In the genomic region with DNA sequence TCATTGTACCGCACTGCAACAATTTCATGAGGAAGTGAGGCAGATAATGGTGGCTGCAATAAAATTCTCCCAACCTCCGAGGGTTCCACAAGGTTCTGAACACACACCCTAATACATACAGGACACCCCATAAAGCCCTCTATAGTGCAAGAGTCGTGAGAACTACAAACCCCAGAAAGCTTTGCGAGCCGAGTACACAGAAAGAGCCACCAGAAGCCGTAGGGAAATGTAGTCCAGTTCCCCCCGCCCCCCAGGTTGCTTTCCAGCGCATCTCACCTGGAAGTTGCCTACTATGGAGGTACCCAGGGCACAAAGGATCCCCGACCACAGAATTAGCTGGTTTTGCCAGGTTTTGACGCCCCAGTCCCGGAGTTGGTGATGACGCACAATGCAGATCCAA, we compare ENCODE assay signal across 8 mouse cellular contexts. TPM values are rescaled to one million over a fixed set of nuclear protein-coding genes. Genes with fewer than 3 reads are reported as not detected.
DNase-seq lines count a peak whose midpoint lies in the region; ATAC-seq and TF ChIP-seq lines count a peak whose summit lies in the region.

No protein-coding gene starts in this region.

- no peak for TF ChIP-seq POLR2A in kidney, adult 2 months (IDR thresholded peaks at IDR 0.05; ENCODE audit: low read depth, low read length)
- TF ChIP-seq POLR2A in cerebellum, adult 2 months (IDR thresholded peaks at IDR 0.05; ENCODE audit: borderline replicate concordance, insufficient read depth, low read length), result no peak

- 37% methylated on average over 12 of the region's 12 CpGs for WGBS in kidney, adult 2 months
- WGBS in cerebellum, adult 2 months, result 40% methylated on average over 12 of the region's 12 CpGs
- 35% methylated on average over 12 of the region's 12 CpGs for WGBS in heart, embryonic 15.5 days
- 37% methylated on average over 12 of the region's 12 CpGs for WGBS in stomach, embryonic 14.5 days

- H3K36me3 ChIP-seq in kidney, adult 2 months (ENCODE audit: control insufficient read depth, insufficient read depth, low read length), result no peaks in the 10 kb centered on the region
- no peaks in the 10 kb centered on the region for H3K36me3 ChIP-seq in heart, embryonic 15.5 days
- H3K36me3 ChIP-seq in megakaryocyte, embryonic 14.5 days (replicated peaks; ENCODE audit: low read length), result no peaks in the 10 kb centered on the region
- no peaks in the 10 kb centered on the region for H3K36me3 ChIP-seq in stomach, embryonic 14.5 days (ENCODE audit: control insufficient read depth, insufficient read depth, low read length)

- H3K9me3 ChIP-seq in heart, embryonic 15.5 days (replicated peaks), result no peaks in the 10 kb centered on the region
- no peaks in the 10 kb centered on the region for H3K9me3 ChIP-seq in megakaryocyte, embryonic 14.5 days
- H3K9me3 ChIP-seq in stomach, embryonic 14.5 days (ENCODE audit: control insufficient read depth, low read depth, low read length), result no peaks in the 10 kb centered on the region

- intact Hi-C loops in left cerebral cortex, postnatal 25 days (cut with DNase I), result no loop called here

- H3K4me3 ChIP-seq in kidney, adult 2 months (ENCODE audit: insufficient read depth, low read depth, low read length), result peak overlapping the region; percentile 47
- H3K4me3 ChIP-seq in cerebellum, adult 2 months (replicated peaks; ENCODE audit: insufficient read depth, low read depth, low read length), result peak overlapping the region; percentile 54
- peak overlapping the region; percentile 28 for H3K4me3 ChIP-seq in heart, embryonic 15.5 days
- peak overlapping the region; percentile 86 for H3K4me3 ChIP-seq in megakaryocyte, embryonic 14.5 days (replicated peaks)
- peak overlapping the region; percentile 13; the same call in 1 of the 2 replicates for H3K4me3 ChIP-seq in stomach, embryonic 14.5 days (ENCODE audit: low read depth, low read length)

- DNase-seq in kidney, adult 2 months, result peak; percentile 24
- no peak for DNase-seq in kidney, adult 8-10 months
- peak; percentile 54 to 57 for DNase-seq in cerebellum, adult 2 months
- peak; percentile 51 to 72 for DNase-seq in left cerebral cortex, postnatal 25 days (ENCODE audit: low spot score in 2 of 2)
- DNase-seq in ovary, postnatal 36 days (ENCODE audit: low spot score), result no peak

- no peak overlapping the region for H3K27ac ChIP-seq in kidney, adult 2 months (ENCODE audit: insufficient read depth, low read depth, low read length)
- no peak overlapping the region for H3K27ac ChIP-seq in cerebellum, adult 2 months (ENCODE audit: insufficient read depth, low read length)
- no peak overlapping the region for H3K27ac ChIP-seq in heart, embryonic 15.5 days
- H3K27ac ChIP-seq in stomach, embryonic 14.5 days (ENCODE audit: low read length), result 0 out of 2 replicates have a peak overlapping the region, but pooled peaks have one; percentile 69

- no peak for ATAC-seq in heart, embryonic 15.5 days (replicated peaks; ENCODE audit: insufficient number of reproducible peaks, insufficient read depth, low FRiP score, low read depth)
- ATAC-seq in stomach, embryonic 14.5 days (ENCODE audit: insufficient number of reproducible peaks, insufficient read depth, low FRiP score, low read depth), result peak; percentile 56; the same call in 1 of the 2 replicates

- H3K4me1 ChIP-seq in kidney, adult 2 months (ENCODE audit: control insufficient read depth, insufficient read depth, low read length), result no peaks in the 10 kb centered on the region
- no peaks in the 10 kb centered on the region for H3K4me1 ChIP-seq in cerebellum, adult 2 months (ENCODE audit: control insufficient read depth, insufficient read depth, low read length)
- H3K4me1 ChIP-seq in heart, embryonic 15.5 days (replicated peaks), result no peaks in the 10 kb centered on the region
- peaks cover 27% of the 10 kb centered on the region for H3K4me1 ChIP-seq in megakaryocyte, embryonic 14.5 days
- 0 out of 2 replicates have a peak, but pooled peaks cover 7% of the 10 kb centered on the region for H3K4me1 ChIP-seq in stomach, embryonic 14.5 days (ENCODE audit: control insufficient read depth, insufficient read depth, low read length)

- H3K27me3 ChIP-seq in kidney, adult 2 months (replicated peaks; ENCODE audit: control insufficient read depth, insufficient read depth, low read length), result no peaks in the 10 kb centered on the region
- no peaks in the 10 kb centered on the region for H3K27me3 ChIP-seq in cerebellum, adult 2 months (ENCODE audit: control insufficient read depth, insufficient read depth, low read length)
- no peaks in the 10 kb centered on the region for H3K27me3 ChIP-seq in heart, embryonic 15.5 days
- no peaks in the 10 kb centered on the region for H3K27me3 ChIP-seq in megakaryocyte, embryonic 14.5 days (replicated peaks)
- no peaks in the 10 kb centered on the region for H3K27me3 ChIP-seq in stomach, embryonic 14.5 days (ENCODE audit: control insufficient read depth, insufficient read depth, low read length)

- H3K4me2 ChIP-seq in heart, embryonic 15.5 days, result peak overlapping the region; percentile 56
- peak overlapping the region; percentile 32 for H3K4me2 ChIP-seq in stomach, embryonic 14.5 days (replicated peaks; ENCODE audit: low read depth, low read length)

- TF ChIP-seq CTCF in kidney, adult 2 months (conservative IDR thresholded peaks at IDR 0.05; ENCODE audit: insufficient read depth, insufficient read length, low read depth, low read length), result no peak
- TF ChIP-seq CTCF in cerebellum, adult 2 months (IDR thresholded peaks at IDR 0.05; ENCODE audit: borderline replicate concordance, insufficient read depth, low read depth, low read length), result no peak

- no peak overlapping the region for H3K9ac ChIP-seq in heart, embryonic 15.5 days
- H3K9ac ChIP-seq in stomach, embryonic 14.5 days (replicated peaks; ENCODE audit: low read depth, low read length), result no peak overlapping the region

RNA-seq across cellular contexts. Expression of a gene that starts 1.5 kb away (rescaled TPM):
- polyA plus RNA-seq in kidney, adult 2 months (2012; rRNA removed), result 0.57 and 0.59 TPM in 2 replicates
- not detected in 2 replicates for polyA plus RNA-seq in cerebellum, adult 2 months (2012; rRNA removed)
- 0.11 TPM in 1 of 2 replicates, not detected in the other for polyA plus RNA-seq in heart, embryonic 15.5 days (2015; fragmentation: Nextera tagmentation; extraction: Ambion mirVana)
- total RNA-seq in left cerebral cortex, postnatal 25 days (2021), result not detected
- polyA plus RNA-seq in megakaryocyte, embryonic 14.5 days (2012; ENCODE audit: insufficient read depth, low replicate concordance), result 0.43 TPM in 1 of 2 replicates, not detected in the other
- 0.36 and 0.78 TPM in 2 replicates for polyA plus RNA-seq in stomach, embryonic 14.5 days (2014; fragmentation: Nextera tagmentation; extraction: Ambion mirVana)

RNA-seq across cellular contexts. Expression of a gene that starts 16.4 kb away (rescaled TPM):
- 83.2 and 101 TPM in 2 replicates for polyA plus RNA-seq in kidney, adult 2 months (2012; rRNA removed)
- polyA plus RNA-seq in cerebellum, adult 2 months (2012; rRNA removed), result 81.5 and 89.6 TPM in 2 replicates
- 47.8 and 59.4 TPM in 2 replicates for polyA plus RNA-seq in heart, embryonic 15.5 days (2015; fragmentation: Nextera tagmentation; extraction: Ambion mirVana)
- total RNA-seq in left cerebral cortex, postnatal 25 days (2021), result 10 to 100 TPM; 25.0 to 30.4 TPM
- 241 and 733 TPM in 2 replicates for polyA plus RNA-seq in megakaryocyte, embryonic 14.5 days (2012; ENCODE audit: insufficient read depth, low replicate concordance)
- polyA plus RNA-seq in stomach, embryonic 14.5 days (2014; fragmentation: Nextera tagmentation; extraction: Ambion mirVana), result 59.2 and 59.4 TPM in 2 replicates

RNA-seq across cellular contexts. Expression of a gene that starts 29.4 kb away (rescaled TPM):
- 62.7 and 84.5 TPM in 2 replicates for polyA plus RNA-seq in kidney, adult 2 months (2012; rRNA removed)
- 41.9 and 44.4 TPM in 2 replicates for polyA plus RNA-seq in cerebellum, adult 2 months (2012; rRNA removed)
- 34.9 and 35.6 TPM in 2 replicates for polyA plus RNA-seq in heart, embryonic 15.5 days (2015; fragmentation: Nextera tagmentation; extraction: Ambion mirVana)
- total RNA-seq in left cerebral cortex, postnatal 25 days (2021), result 1 to 10 TPM; 4.6 to 5.9 TPM
- 47.7 and 94.6 TPM in 2 replicates for polyA plus RNA-seq in megakaryocyte, embryonic 14.5 days (2012; ENCODE audit: insufficient read depth, low replicate concordance)
- 72.0 and 85.2 TPM in 2 replicates for polyA plus RNA-seq in stomach, embryonic 14.5 days (2014; fragmentation: Nextera tagmentation; extraction: Ambion mirVana)

RNA-seq across cellular contexts. Expression of a gene that starts 33.1 kb away (rescaled TPM):
- 1.7 and 2.3 TPM in 2 replicates for polyA plus RNA-seq in kidney, adult 2 months (2012; rRNA removed)
- polyA plus RNA-seq in cerebellum, adult 2 months (2012; rRNA removed), result 177 and 182 TPM in 2 replicates
- 0.79 TPM in 2 replicates for polyA plus RNA-seq in heart, embryonic 15.5 days (2015; fragmentation: Nextera tagmentation; extraction: Ambion mirVana)
- total RNA-seq in left cerebral cortex, postnatal 25 days (2021), result 100 to 1,000 TPM; 394 to 407 TPM
- polyA plus RNA-seq in megakaryocyte, embryonic 14.5 days (2012; ENCODE audit: insufficient read depth, low replicate concordance), result 0.08 TPM in 1 of 2 replicates, not detected in the other
- polyA plus RNA-seq in stomach, embryonic 14.5 days (2014; fragmentation: Nextera tagmentation; extraction: Ambion mirVana), result 2.3 and 4.0 TPM in 2 replicates

RNA-seq across cellular contexts. Expression of a gene that starts 38.6 kb away (rescaled TPM):
- 36.6 and 39.4 TPM in 2 replicates for polyA plus RNA-seq in kidney, adult 2 months (2012; rRNA removed)
- polyA plus RNA-seq in cerebellum, adult 2 months (2012; rRNA removed), result 94.5 and 96.8 TPM in 2 replicates
- polyA plus RNA-seq in heart, embryonic 15.5 days (2015; fragmentation: Nextera tagmentation; extraction: Ambion mirVana), result 71.7 and 81.2 TPM in 2 replicates
- total RNA-seq in left cerebral cortex, postnatal 25 days (2021), result 100 to 1,000 TPM in 1 of 2 experiments, 10 to 100 TPM in 1; 91.8 to 105 TPM
- 71.8 and 116 TPM in 2 replicates for polyA plus RNA-seq in megakaryocyte, embryonic 14.5 days (2012; ENCODE audit: insufficient read depth, low replicate concordance)
- 84.8 and 94.2 TPM in 2 replicates for polyA plus RNA-seq in stomach, embryonic 14.5 days (2014; fragmentation: Nextera tagmentation; extraction: Ambion mirVana)

Comparison
In these comparisons a context has a peak if more than half of its experiments do, and no peak if none do; other contexts are left out.
1. DNase-seq: peak in kidney, adult 2 months (single experiment), cerebellum, adult 2 months (2 of 2) and left cerebral cortex, postnatal 25 days (2 of 2); none in kidney, adult 8-10 months (0 of 2) and ovary, postnatal 36 days (single experiment).
2. H3K4me3 ChIP-seq: peak in every context shown above with its lines; median percentile 86 in megakaryocyte, embryonic 14.5 days; 54 in cerebellum, adult 2 months; 47 in kidney, adult 2 months; 28 in heart, embryonic 15.5 days; 13 in stomach, embryonic 14.5 days.